Mouse (Mus musculus) thymus, adult 2 months (tissue): ENCODE measurements around the gene Mex3b.

Experiments used
- CTCF ChIP-seq: fragments of 200-500 bp; IDR thresholded peaks from 2 replicates; pipeline ENCODE4 v1.5.1; 2012; ENCODE audit warnings: mild to moderate bottlenecking, control low read depth, low read length, moderate library complexity, borderline replicate concordance; ENCODE audit not compliant: control insufficient read depth, poor library complexity, insufficient read depth; ENCODE audit errors: extremely low read depth
- POLR2A ChIP-seq: fragments of 200-500 bp; IDR thresholded peaks from 2 replicates; pipeline ENCODE4 v1.6.1; 2012; ENCODE audit warnings: mild to moderate bottlenecking, low read length, control low read depth, moderate library complexity; ENCODE audit not compliant: control insufficient read depth, poor library complexity, insufficient read depth; ENCODE audit errors: extremely low read depth

DNA sequence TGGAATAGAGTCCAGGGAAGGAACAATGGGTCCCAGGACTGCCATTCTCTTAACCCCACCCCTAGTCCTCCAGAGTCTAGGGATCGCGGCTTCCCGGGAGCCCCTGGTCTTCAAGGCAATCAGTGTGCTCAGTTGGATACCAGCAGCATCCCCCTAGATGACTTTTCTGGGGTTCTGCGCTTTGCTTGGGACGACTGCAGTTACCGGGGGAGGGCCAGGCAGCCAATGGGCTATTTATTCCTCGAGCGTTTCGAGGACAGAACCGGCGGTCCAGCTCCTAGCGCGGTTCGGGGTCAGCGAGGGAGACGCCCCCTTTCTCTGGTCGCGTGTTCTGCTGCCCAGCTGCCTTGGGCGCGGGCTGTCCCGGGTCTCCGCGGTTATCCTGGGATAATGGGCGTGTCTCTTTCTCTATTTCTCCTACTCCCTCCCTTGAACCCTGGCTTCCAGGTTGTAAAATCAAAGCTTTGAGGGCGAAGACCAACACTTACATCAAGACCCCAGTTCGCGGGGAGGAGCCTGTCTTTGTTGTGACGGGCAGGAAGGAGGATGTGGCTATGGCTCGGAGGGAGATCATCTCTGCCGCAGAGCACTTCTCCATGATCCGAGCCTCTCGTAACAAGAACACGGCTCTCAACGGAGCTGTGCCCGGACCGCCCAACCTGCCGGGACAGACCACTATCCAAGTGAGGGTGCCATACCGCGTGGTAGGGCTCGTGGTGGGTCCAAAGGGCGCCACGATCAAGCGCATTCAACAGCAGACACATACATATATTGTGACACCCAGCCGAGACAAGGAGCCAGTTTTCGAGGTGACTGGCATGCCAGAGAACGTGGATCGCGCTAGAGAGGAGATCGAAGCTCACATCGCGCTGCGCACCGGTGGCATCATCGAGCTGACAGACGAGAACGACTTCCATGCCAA, 1.4 kb downstream of the Mex3b start:
- TF ChIP-seq CTCF = no peak
- no peak for TF ChIP-seq POLR2A
